Mouse (Mus musculus): ENCODE results near the gene Extl2.

DNA sequence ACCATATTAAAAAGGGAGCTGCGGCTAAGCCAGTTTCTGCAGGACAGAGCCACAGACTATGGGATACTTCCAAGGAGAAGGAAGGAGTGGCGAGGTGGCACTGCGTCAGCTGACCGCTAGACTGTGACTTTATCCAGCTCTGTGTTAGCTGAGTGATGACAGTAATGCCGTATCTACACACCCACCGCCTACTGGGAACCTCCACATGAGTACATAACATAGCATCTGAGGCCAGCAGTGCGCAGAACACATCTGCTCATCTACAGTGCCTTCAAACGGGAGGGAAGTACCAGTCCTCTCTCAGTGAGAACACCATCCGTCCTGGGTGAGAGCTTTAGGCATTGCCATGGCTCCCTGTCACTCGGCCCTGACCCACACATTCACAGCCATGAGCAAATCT, 32.3 kb upstream of the Extl2 start:
- no peak for TF ChIP-seq CTCF (conservative IDR thresholded peaks at IDR 0.05; ENCODE audit: insufficient read depth, insufficient read length, low read depth, low read length)
- TF ChIP-seq POLR2A (IDR thresholded peaks at IDR 0.05; ENCODE audit: low read depth, low read length) = no peak

All from kidney, adult 2 months (tissue).